Mouse (Mus musculus) right cerebral cortex, adult 2 months (tissue): Measurements from ENCODE around the gene Fam107b.
"Not testable (repeated sequence)": the region's sequence is repeated elsewhere in the genome, so short reads cannot be mapped to it uniquely, and the experiment has no call there.

ENCODE experiments used
- DNase-seq, 2 experiments: peaks; one replicate each; pipeline ENCODE4 v3.0.0; 2021 to 2022; ENCODE audit warnings: low spot score in 2 of 2

The Fam107b gene

DNA sequence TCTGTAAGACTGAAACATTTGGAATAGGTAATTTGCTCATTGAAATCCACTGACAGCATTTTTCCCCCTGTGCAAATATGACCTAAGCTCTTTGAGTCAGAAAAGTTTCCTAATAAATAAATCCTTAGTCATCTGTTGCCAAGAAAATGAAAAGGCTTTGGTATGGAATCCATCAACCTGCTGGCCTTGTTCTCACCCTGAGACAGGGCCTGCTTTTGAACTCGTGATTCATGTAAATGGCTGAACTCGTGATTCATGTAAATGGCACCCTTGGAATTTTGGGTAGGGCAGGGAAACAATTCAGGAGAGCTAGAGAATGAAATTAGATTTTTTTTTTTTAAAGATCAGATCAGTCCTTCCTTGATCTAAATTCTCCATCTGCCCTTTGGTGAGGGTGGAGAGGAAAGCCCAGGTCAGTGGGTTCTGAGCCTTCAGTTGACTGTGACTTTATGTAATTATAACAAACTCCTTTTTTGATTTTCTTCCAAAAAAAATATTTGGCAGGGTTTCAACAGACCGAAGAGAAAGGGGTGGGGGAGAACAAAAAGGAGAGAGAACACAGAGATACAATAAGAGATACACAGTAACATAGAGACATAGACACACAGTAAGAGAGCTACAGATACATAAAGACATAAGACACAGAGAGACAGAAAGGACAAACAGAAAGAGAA, 142.2 kb downstream of the Fam107b start:
- no peak for DNase-seq

DNA sequence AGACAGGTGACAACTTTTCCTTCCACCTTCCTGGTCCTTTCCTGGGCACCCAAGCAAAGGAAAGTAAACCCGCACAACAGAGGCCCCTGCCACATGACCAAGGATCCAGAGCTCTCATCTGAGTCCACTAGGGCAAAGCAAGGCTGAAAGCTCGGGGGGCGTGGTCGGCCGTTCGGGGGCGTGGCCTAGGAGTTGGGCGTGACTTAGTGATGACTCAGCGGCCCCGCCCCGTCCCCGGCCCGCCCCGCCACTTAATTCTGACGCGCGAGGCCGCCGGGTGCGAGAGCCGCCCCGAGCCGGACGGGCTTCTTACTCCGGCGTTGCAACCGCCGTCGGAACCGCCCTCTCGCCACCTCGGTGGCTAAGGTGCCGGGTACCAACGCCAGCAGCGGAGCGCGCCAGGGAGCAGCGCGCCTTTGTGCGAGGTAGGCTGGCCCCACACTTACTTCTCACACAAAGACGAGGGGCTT, 143.0 kb downstream of the Fam107b start:
- peak; percentile 80 to 82 for DNase-seq

DNA sequence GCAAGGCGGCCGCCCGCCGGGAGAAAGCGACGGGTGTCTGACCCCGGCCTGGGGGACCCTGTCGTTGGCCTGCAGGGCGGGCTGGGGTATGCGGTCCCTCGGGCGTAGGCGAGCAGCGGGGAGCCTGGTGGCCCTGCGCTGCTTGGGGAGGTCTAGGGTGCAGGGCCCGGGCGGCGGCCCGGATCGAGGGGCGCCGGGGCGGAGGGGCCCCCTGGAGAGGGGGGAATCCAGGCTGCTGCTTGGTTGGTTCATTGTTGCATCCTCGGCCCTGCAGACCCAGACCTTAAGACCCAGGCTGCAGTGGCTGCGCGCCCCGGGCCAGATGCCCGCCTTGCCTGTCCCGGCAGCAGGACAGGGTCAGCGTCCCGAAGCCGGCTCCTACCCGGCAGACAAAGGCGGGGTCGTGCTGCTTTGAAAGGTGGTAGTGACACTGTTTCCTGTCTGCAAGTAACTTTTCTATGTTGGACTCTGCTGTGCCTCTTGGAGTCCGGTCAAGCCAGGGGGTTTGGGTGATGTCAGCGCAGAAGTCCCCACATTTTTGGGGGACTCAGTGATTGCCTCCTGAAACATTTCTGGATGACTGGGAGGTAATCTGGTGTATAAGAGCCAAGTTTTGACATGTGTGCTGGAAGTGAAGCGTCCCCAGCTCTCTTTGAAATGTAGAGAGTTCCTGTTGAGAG, 143.5 kb downstream of the Fam107b start:
- DNase-seq, result no peak

DNA sequence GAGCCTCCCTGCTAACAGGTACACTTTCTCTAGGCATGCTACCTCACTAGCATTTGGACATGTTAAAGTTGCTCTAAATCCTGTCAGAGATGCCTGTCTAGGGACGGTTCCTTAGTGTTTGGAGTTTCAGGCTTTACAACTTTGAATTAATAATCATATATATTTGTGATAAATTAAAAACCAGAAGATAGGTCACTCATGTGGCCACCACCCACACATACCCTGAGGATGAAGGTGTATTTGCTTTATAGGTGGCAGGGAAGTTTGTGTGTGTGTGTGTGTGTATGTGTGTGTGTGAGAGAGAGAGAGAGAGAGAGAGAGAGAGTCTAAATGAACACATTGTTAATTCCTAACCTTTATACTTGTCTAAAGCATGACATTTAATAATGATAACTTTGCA, 144.2 kb downstream of the Fam107b start:
- DNase-seq, result no peak

DNA sequence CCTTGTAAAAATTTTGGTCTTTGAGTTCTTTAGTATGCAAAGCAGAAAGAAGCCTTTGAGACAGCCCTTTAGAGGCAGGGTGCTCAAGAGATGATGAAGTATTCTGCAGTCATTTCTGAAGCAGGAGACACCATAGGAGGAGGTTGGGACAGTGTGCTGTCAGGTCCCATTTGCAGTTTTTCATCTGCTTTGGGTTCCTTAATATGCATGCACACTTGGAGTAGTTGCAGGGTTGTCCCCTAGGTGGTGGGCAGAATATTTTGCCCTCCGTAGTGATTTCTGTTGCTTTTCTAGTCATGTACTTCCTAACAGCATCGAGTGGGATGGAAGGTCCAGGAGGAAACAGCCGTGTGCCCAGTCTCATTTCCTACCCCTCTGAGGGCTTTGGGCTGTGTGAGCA, 145.1 kb downstream of the Fam107b start:
- no peak for DNase-seq

DNA sequence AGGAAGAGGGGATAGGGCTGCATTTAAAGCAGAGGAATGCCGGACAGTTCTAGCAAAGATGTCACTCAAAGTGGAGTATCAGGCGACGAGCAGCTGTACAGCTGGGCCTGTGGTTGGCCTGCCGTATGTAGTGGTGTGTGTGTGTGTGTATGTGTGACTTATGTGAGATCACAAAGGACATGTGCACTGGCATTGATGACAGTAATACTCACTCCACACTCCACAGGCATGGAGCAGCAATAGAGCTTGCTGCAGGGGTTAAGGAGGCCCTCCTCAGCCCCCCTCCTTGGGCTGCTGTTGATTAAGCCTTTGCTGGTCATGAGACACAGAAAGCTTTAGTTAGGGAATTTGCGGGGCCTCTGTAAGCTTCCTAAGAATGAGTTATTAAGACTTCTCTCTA, 147.0 kb downstream of the Fam107b start:
- no peak for DNase-seq

DNA sequence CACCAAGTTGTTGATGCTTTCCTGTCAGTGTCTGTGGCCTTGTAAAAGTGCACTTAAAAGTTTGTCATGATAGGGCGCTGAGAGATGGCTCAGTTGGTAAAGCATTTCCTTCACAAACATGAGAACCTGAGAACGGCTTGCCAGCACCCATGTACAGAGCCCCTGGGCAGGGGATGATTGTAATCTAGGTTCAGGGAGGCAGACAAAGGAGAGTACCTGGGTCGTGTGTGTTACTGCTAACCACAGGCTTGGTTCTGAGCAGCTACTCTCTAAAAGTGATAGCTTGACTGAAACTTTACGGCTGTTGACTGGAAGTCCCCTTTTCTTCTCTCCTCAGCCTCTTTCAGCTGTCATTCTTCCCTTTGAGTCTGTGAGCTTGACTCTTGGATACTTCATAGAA, 147.6 kb downstream of the Fam107b start:
- no peak for DNase-seq

DNA sequence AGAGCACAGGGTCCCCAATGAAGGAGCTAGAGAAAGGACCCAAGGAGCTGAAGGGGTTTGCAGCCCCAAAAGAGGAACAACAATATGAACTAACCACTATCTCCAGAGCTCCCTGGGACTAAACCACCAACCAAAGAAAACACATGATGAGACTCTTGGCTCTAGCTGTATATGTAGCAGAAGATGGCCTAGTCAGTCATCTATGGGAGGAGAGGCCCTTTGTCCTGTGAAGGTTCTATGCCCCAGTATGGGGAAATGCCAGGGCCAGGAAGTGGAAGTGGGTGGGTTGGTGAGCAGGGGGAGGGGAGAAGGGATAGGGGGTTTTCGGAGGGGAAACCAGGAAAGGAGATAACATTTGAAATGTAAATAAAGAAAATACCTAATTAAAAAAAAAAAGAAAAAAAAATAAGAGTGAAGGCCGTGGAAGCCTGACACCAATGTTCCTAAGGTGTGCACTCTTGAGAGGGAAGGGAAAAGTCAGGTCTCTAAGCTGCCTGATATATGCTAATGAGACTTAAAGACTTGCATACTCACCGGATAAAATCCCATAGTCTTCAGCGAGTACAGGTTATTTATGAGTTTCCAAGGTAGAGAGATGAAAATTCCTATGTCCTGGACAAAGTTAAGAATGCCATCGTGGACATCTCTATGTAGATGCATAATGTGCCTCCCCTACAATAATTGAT, 149.3 kb downstream of the Fam107b start:
- DNase-seq, result not testable (repeated sequence)

DNA sequence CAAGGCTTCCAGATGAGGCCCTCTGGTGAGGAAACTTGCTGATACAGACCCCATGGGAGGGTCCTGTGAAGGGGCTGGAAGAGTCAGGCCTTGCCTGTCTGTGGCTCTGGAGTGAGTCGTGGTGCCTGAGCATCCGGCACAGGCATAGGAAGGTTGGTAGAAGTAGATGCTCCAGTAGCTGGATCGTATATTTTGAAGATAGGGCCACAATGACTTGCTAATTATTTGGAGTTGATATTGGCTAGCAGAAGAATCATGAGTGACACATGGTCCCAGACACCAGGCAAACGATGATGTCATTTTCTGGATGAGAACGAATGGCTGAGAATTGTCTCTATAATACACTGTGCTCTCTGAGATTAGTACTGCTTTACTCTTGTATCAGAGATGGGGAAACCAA, 150.8 kb downstream of the Fam107b start:
- no peak for DNase-seq

DNA sequence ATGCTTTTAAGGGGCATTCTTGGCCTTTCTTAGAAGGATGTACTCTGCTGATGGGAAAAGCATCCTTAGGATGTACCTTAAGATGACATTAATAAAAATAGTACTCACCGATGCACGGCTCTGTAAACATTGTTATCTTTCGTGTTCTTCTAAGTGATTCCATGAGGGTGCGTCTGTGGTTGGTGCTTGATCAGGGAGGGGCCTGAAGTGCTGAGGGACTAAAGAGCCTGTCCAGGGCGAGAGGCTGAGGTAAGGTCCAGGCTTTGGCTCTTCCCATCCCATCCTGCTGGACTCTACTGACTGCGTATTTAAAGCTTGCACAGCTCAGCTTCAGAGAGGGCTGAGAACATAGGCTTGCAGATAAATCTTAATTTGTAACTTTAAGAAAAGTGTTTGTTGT, 151.7 kb downstream of the Fam107b start:
- no peak for DNase-seq

DNA sequence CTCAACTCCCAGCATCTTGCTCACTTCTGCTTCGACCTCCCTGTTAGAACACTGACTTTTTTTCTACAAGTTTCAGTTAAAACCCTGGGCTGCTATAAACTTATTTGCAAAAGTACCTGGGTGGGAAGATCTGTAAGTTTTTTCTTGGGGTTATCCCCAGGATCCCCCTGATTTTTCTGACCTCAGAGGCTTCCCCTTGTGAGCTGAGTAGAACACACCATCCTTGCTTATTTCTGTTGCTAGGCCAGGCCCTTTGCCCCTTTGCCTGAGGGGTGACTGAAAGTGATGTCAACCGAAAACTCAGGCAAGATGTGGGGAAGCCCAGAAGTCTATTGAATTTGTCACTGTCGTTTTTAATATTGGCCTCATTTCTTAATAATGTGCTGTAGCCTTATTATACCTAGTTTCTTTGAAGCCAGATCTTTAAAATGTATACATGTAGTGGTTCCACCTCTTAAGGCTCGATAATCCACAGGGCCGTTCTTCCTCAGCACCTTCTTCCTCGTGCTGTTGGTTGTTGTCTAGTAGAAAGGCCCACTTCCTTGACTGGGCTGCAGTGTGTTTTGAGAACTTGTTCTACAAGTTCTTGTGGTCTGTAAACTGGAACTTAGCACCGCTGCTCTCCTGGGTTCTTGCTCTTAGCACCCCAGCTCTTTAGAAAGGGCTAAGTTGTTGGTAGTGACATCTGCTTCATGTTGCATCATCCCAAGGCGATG, 153.3 kb downstream of the Fam107b start:
- DNase-seq, result no peak

DNA sequence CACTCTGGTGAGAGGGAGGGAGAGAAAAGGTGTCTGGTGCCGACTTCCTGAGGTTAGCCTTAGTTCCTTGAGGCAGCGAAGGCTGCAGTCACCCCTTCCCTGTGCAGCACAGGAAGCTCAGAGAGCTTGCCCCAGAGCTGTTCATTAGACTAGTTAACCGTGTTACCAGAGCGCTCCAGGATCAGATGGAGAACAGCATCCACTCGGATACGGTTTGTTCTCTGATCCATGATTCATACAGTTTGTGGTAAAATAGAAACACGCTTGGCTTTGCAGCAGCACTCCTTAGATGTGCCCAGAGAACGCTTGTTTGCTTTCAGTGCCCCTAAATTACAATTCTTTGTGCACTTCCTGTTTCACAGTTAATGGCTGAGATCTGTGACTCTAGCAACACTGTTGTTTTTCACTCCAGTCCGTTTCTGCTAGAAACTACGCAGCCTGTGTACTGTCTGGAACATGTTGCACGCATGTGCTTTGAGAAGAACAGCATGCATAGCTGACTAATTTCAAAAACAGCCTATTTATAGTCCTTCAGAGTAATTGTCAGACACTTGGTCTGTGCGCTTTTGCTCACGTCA, 156.3 kb downstream of the Fam107b start:
- DNase-seq, result peak; percentile 31 to 47

DNA sequence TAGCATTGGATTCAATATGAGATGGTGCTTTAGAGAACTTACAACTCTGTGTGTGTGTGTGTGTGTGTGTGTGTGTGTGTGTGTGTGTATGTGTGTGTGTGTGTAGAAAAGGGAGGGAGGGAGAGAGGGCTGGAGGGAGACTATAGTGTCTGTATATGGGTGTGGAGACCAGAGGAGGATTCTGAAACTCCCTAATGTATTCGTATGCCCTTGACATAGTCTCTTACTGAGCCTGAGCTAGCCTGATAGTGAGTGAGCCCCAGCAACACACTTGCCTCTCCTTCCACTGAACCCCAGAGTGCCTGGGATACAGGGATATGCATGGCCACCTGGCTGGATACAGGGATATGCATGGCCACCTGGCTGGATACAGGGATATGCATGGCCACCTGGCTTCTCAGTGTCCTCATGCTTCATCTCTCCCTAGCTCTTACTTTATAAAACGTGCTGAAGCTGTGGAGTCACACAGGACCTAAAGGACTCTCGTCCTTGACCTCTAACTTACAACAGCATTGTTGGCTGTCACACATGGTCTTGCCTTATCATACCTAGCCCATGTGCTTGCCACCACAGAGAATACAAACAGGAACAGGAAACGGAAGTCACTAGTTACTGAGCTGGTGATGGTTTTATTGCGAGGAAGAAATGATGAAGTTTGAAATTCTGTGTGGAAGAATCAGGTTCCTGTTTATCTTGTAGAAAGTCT, 157.1 kb downstream of the Fam107b start:
- DNase-seq, result no peak

DNA sequence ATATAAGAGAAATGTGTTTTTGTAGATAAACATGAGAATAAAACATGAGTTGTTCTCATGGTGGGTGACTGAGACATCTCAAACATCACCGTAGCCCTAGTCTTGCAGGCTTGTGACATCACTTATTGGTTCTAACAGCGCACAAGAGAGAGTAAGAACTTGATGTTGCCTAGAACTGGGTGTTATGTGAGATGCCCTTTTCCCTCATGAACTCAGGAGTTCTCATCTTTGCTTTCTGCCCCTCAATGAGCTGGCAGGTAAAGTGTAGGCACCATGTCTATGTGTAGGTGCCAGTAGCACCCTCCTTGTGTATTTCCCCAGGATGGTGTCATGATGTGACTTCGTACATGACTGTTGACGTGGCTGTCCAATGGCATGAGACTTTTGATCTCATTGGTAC, 157.8 kb downstream of the Fam107b start:
- DNase-seq, result no peak

DNA sequence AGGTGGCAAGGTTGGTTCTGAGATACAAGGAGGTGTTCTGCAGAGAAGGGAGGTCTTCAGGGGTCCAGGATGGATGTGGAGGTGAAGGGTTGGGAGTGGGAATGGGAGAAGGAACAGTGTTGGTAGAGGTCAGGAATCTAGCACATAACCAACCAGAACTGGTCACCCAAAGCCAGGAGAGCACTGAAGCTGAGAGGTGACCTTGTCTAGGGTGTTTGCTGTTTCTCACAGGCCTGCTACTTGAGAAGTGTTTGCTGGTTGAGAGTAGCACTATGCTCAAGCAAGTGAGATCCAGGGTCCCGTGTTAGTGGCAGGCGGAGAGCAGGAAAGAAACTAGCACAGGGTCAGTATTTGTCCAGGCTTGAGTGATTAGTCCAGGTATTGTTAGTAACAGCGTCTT, 159.3 kb downstream of the Fam107b start:
- no peak for DNase-seq

DNA sequence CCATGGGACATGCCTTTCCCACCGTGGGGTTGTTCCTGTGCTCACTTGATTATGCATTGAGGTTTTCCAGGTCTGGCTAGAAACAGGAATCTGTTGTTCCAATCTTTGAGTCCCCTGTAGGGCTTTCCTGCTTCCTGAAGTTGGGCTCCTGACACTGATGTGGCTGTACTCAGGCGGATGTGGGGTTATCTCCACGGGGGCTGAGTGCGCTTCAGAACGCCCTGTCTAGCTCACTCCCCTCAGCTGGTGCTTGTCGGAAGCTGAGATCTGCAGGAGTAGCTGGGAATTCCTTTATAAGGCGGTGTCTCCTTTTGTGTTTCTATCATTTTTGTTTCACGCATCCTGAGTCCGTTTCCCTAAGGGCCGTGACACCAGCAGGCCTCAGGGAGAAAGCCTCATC, 160.5 kb downstream of the Fam107b start:
- DNase-seq, result no peak

DNA sequence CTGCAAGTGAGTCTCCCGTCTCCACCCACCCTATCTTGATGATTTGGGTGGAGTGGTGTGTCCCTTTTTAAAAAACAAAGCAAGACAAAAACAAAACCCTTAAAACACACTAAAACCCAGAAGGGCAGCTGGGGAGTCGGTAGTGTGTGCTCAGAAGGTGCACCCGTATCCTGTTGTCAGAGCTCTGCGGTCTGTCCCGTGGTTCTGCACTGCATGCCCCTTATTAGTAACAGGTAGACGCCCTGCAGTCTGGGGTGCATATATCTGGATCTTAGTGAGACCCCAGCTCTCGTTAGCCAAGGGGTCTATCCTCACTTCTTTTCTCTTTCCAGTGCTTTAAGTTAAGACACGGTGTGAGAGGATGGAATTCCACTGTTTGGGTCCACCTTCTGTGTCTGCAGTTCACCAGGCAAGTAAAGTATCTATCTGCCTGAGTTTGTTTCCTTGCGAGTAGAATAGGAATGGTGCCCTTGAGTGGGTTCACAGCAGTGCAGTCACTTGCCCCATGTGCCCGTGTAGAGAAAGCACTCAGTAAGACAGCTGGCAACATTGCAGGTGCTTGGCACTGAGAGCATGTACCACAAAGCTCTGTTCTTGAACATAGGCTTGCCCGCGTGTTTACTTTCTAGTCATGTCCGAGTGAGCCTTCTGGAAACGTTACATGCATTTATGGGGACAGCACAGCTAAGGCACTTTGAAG, 161.2 kb downstream of the Fam107b start:
- DNase-seq, result no peak

DNA sequence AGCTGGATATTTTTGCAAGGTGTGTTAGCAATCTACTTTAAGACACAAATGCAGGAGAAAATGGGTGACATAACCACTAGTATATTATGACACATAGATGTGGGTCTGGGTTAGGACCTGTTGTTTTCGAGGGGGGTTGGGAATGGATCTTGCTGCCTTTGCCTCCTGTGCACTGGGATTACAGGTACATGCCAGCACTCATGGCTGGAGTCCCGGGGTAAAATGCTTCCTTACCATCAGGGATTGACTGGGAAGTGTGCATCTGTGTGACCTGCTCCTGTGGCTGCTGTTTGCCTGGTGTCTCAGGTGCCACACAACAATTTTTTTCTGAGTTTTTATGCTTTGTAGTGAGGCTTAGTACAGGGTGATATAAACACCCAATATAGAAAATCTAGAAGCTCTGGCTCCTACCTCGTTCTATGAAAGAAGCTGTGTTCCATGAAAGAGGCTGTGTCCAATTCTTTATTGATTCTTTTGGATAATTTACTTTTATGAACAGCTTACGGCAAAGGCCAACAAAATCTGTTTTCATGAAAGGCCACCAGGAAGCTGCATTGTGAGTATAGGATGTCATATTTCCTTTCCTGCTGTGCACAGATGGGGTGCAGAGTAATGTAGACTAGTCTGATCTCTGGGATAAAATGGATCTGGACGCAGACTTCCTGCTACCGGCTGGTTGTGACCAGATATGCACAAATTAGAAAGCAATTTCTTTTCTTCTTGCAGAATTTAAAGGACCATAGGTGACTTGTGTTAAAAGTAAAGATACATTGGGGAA, 167.8 kb downstream of the Fam107b start:
- DNase-seq, result no peak

DNA sequence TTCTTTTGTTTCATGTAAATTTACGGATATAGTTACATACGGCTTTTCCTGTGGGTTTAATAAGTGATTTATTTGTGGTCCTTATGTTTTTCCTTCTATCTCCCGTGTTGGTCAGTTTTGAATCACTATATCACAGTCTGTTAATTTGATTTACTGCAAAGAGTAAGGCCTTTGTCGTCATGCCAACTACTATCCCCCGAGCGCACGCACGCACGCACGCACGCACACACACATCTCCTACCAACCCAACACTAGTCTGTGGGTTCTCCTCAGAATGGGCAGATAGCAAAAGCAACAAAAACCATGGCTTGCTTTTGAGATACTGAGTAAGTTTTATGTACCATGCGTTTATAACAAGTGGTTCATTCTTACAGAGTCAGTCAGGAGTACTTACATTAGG, 168.4 kb downstream of the Fam107b start:
- no peak for DNase-seq
